Mouse (Mus musculus): ENCODE results near the gene Klk1b3. TPM values are rescaled to one million over a fixed set of nuclear protein-coding genes. Genes with fewer than 3 reads are reported as not detected.
"Not testable (repeated sequence)": the region's sequence is repeated elsewhere in the genome, so short reads cannot be mapped to it uniquely, and the experiment has no call there.

Klk1b3 gene
- polyA plus RNA-seq, 1 experiment from 2014 or later: not detected

DNA sequence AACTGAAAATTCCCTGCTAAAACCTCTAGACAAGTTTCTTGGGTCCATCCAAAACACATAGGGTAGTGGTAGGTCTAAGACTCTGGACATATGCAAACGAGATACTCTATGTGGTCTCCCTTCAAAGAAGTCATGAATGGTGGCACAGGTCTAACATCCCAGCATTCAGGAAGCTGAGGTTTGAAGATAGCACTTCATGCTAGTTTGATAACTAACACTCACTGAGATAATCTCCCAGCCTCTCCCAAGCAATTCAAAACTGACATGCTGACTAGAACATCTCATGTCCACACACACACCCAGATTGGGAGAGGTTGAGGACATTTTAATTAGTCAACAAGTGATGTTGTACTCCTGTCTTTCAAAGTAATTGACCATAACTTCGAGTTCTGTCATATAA lies 41.9 kb downstream of the Klk1b3 start:
- H3K9ac ChIP-seq: no peak overlapping the region
- 59% methylated on average over 2 of the region's 2 CpGs for WGBS
- no peak overlapping the region for H3K27ac ChIP-seq
- H3K4me3 ChIP-seq (replicated peaks): no peak overlapping the region
- H3K9me3 ChIP-seq (replicated peaks): no peaks in the 10 kb centered on the region
- H3K27me3 ChIP-seq: no peaks in the 10 kb centered on the region
- H3K4me1 ChIP-seq: no peaks in the 10 kb centered on the region
- no peak overlapping the region for H3K4me2 ChIP-seq
- ATAC-seq (replicated peaks; ENCODE audit: low FRiP score): no peak
- H3K36me3 ChIP-seq: no peaks in the 10 kb centered on the region

DNA sequence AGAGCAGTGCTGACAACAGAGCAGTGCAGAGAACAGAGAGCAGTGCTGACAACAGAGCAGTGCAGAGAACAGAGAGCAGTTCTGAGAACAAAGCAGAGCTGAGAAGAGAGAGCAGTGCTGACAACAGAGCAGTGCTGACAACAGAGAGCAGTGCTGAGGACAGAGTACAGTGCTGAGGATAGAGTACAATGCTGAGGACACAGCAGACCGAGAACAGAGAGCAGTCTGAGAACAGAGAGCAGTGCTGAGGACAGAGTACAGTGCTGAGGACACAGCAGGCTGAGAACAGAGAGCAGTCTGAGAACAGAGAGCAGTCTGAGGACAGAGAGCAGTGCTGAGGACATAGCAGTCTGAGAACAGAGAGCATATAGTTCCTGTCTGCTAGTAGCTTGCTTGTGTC lies 42.7 kb downstream of the Klk1b3 start:
- Histone ChIP-seq H3K27ac (no peak overlapping the region), H3K9ac (no peak overlapping the region), H3K36me3 (no peaks in the 10 kb centered on the region), H3K27me3 (no peaks in the 10 kb centered on the region), H3K4me3 (replicated peaks) (no peak overlapping the region), H3K4me1 (peaks cover 6% of the 10 kb centered on the region), H3K4me2 (no peak overlapping the region), H3K9me3 (replicated peaks) (no peaks in the 10 kb centered on the region)
- ATAC-seq (replicated peaks; ENCODE audit: low FRiP score): no peak
- WGBS: 48% methylated on average over 1 of the region's 1 CpGs

DNA sequence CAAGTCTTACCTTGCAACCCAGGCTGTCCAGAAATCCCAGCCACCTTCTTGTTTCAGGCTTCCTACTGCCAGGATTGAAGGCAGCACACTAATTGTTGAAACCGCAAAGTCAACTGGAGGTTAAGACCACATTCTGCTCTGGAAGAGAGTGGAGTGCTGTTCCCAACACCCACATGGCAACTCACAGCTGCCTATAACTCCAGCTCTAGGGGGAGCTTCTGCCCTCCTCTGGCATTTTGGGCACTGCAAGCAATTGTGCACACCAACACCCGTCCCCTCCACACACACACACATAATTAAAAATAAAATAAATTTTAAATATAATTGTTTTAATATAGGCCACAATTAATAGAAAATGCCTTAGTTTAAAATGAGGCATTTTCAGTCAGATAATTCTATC lies 43.2 kb downstream of the Klk1b3 start:
- WGBS: 70% methylated on average over 2 of the region's 2 CpGs

DNA sequence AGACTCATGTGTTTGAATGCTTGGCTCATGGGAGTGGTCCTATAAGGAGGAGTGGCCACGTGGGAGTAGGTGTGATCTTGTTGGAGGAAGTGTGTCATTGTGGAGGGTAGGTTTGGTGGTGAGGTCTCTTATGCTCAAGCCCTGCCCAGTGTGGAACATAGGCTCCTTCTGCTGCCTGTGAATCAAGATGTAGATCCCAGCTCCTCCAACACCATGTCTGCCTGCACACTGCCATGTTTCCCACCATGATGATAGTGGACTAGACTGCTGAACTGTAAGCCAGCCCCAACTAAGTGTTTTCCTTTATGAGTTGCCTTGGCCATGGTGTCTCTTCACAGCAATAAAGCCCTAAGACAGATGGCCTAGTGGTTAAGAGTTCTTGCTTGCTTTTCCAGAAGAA lies 46.1 kb downstream of the Klk1b3 start:
- Histone ChIP-seq H3K36me3 (peaks cover 13% of the 10 kb centered on the region), H3K9ac (no peak overlapping the region), H3K4me3 (replicated peaks) (no peak overlapping the region), H3K4me1 (peaks cover 22% of the 10 kb centered on the region), H3K27ac (no peak overlapping the region), H3K27me3 (no peaks in the 10 kb centered on the region), H3K9me3 (replicated peaks) (no peaks in the 10 kb centered on the region), H3K4me2 (no peak overlapping the region)
- ATAC-seq (replicated peaks; ENCODE audit: low FRiP score): no peak
- WGBS: 66% methylated on average over 1 of the region's 1 CpGs

More for the DNA sequence above, 43.2 kb downstream of the Klk1b3 start:
- no peak for ATAC-seq (replicated peaks; ENCODE audit: low FRiP score)
- Histone ChIP-seq H3K4me2 (no peak overlapping the region), H3K27me3 (no peaks in the 10 kb centered on the region), H3K9ac (no peak overlapping the region), H3K4me1 (peaks cover 6% of the 10 kb centered on the region), H3K4me3 (replicated peaks) (no peak overlapping the region), H3K36me3 (no peaks in the 10 kb centered on the region), H3K27ac (no peak overlapping the region), H3K9me3 (replicated peaks) (no peaks in the 10 kb centered on the region)

DNA sequence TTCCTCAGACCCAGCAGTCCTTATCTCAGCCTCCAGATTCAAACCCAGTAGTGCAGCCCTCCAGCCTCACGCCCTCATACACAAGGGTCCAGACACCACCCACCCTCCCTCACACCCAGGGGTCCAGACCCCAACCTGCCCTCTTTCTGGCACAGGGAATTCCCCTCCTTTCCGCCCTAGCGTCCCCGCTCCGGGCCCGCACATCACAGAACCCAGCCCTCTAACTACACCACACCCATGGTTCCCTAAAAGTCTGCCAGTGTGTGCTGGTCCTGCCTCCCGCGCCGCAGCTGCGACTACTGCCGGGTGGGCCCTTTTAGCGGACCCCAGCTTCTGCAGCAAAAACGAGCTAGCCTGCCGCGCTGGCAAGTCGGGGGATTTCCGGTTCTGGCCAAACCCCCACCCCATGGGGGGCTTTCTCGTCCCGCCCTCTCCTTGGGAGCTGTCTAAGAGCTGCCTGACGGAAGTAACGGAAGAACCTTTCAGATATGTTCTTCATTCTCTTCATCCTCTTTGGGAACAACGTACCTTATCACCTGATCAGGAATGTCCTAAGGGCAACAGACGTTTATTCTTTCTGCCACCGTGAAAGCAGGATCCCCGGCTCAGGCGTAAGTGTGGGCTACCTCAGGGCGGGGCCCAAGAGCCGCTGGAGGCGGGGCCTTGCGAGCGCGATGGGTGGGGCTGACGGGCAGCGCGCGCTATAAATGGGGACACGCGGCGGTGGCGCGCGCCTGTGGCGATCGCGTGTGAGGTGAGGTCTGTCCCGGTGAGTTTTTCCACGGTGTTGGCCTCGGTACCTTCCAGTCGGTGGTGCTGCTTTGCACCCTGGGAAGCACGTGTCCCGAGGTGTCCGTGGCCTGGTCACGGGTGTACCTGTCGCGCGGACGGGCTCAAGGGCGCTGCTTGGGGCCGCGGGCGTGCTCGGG lies 48.3 kb downstream of the Klk1b3 start, which contains the start of the genes 1700028J19Rik and 2410002F23Rik:
1700028J19Rik (minus strand) TSS at position 641 of the 929 bp plus-strand sequence.
2410002F23Rik (plus strand) TSS at position 668 of the 929 bp plus-strand sequence.
- no peaks in the 10 kb centered on the region for H3K9me3 ChIP-seq (replicated peaks)
- peak within 1 kb of the TSS; percentile 63 for H3K4me2 ChIP-seq
- peak within 1 kb of the TSS; percentile 77 for H3K4me3 ChIP-seq (replicated peaks)
- H3K27ac ChIP-seq: peak within 1 kb of the TSS; percentile 95
- peak within 1 kb of the TSS; percentile 87 for H3K9ac ChIP-seq
- H3K4me1 ChIP-seq: peaks cover 38% of the 10 kb centered on the region
- no peaks in the 10 kb centered on the region for H3K27me3 ChIP-seq
- WGBS: under 1% methylated on average over 62 of the region's 62 CpGs
- peak; percentile 86 for ATAC-seq (replicated peaks; ENCODE audit: low FRiP score)
- peaks cover 35% of the 10 kb centered on the region for H3K36me3 ChIP-seq

DNA sequence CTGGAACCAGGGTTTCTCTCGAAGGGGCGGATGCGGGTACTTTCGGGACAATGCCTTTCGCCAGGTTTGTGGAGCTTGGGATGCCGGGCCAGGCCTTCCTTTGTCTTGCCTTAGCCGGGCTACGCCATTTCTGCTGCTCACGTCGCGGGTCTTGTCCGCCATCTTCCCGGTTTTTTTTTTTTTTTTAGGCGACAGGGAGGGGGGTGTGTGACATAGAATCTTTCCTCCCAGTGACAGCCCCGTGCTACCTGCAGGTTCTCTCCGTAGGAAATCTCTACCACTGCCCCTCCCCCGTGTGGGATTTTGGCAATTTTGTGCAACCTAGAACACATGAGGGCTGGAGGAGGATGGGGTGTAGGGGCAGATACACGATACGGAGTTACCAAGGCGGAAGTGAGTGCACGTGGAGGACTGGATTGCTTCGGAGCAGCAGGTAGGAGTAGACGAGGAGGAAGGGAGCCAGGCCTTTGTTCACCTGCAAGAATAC lies 49.0 kb downstream of the Klk1b3 start:
- WGBS: 0% methylated on average over 23 of the region's 23 CpGs
- H3K27me3 ChIP-seq: no peaks in the 10 kb centered on the region
- peak; percentile 7; the same call in 1 of the 2 replicates for ATAC-seq (replicated peaks; ENCODE audit: low FRiP score)
- peak overlapping the region; percentile 77 for H3K4me3 ChIP-seq (replicated peaks)
- H3K4me1 ChIP-seq: peaks cover 38% of the 10 kb centered on the region
- H3K9ac ChIP-seq: peak overlapping the region; percentile 87
- H3K9me3 ChIP-seq (replicated peaks): no peaks in the 10 kb centered on the region
- peak overlapping the region; percentile 63 for H3K4me2 ChIP-seq
- H3K27ac ChIP-seq: peak overlapping the region; percentile 95
- H3K36me3 ChIP-seq: peaks cover 40% of the 10 kb centered on the region

DNA sequence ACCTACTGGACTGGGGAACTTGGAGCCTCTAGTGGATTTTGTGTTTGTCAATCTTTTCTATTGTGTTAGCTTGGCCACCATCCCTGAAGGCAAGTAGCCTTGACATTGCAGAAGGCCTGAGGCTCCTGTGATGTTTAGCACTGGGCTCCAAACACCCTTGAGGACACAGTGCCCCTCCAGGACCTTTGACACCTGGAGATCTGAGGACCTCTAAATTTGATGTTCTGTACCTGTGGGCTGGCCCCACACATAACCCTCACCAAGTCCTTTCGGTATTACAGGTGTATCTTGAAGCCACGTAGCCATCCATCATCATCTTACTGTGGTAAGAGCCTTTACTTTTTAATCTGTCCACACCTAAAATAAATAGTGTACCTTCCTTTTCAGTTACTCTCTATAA lies 50.0 kb downstream of the Klk1b3 start:
- Histone ChIP-seq H3K9me3 (replicated peaks) (no peaks in the 10 kb centered on the region), H3K9ac (peak overlapping the region; percentile 87; the same call in 1 of the 2 replicates), H3K36me3 (peaks cover 50% of the 10 kb centered on the region), H3K27me3 (no peaks in the 10 kb centered on the region), H3K4me3 (replicated peaks) (peak overlapping the region; percentile 77), H3K27ac (no peak overlapping the region), H3K4me2 (peak overlapping the region; percentile 63), H3K4me1 (peaks cover 40% of the 10 kb centered on the region)
- ATAC-seq (replicated peaks; ENCODE audit: low FRiP score): no peak
- WGBS: 90% methylated on average over 2 of the region's 2 CpGs

DNA sequence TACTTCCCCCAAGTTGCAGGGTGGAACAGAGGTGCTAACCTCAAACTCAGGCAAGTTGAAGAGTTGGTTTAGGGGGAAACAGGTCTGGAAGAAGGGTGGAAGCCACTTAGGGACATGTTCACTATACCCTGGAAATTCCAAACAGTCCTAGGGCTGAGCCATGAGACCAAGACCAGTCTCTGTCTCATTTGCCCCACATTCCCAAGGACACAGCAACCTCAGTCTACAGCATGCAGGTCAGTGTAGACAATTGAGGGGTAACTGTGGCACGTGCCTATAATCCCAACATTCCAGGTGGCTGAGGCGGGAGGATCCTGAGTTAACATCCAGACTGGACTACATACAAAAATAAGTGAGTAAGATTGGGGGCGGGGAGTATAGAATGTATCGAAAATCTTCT lies 51.3 kb downstream of the Klk1b3 start:
- Histone ChIP-seq H3K4me1 (peaks cover 42% of the 10 kb centered on the region), H3K4me3 (replicated peaks) (no peak overlapping the region), H3K27me3 (no peaks in the 10 kb centered on the region), H3K9ac (no peak overlapping the region), H3K36me3 (peaks cover 62% of the 10 kb centered on the region), H3K27ac (no peak overlapping the region), H3K4me2 (no peak overlapping the region), H3K9me3 (replicated peaks) (no peaks in the 10 kb centered on the region)
- WGBS: 98% methylated on average over 4 of the region's 4 CpGs
- ATAC-seq (replicated peaks; ENCODE audit: low FRiP score): no peak

DNA sequence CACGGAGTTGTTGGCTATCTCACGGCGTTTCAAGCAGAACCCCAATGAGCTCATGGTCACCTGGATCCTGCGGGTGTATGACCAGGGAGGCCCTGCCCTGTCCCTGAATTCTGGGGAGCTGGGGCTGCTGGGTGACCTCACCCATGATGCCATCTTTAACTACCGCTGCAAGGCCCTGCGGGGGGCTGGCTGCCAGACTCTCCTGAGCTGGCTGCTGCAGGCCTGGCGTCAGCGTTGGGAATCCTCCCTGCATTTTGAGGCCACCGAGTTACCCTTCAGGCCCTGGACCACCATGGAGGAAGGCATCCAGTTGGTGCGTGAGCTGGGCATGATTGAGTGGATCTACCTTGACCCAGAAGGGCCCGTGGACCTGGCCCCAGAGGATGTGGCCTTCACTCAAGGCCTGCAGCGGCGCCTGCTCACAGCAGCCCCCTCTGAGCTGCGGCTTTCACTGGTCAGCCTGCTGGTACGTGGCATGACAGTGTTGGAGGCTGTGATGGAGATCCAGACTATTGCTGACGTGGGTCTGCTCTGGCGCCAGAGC lies 52.8 kb downstream of the Klk1b3 start:
- Histone ChIP-seq H3K4me1 (peaks cover 36% of the 10 kb centered on the region), H3K9ac (0 out of 2 replicates have a peak overlapping the region, but pooled peaks have one; percentile 4), H3K36me3 (peaks cover 62% of the 10 kb centered on the region)
- not testable (repeated sequence) for H3K27ac ChIP-seq; ATAC-seq (replicated peaks; ENCODE audit: low FRiP score); H3K27me3 ChIP-seq; H3K9me3 ChIP-seq (replicated peaks); H3K4me2 ChIP-seq; H3K4me3 ChIP-seq (replicated peaks)
- 92% methylated on average over 17 of the region's 17 CpGs for WGBS

Other genes with a start within 250 kb of the Klk1b3 start
- gene Klk1b8, start 247.5 kb upstream of the Klk1b3 start, polyA plus RNA-seq (2015; fragmentation: Nextera tagmentation; extraction: Ambion mirVana): 0.19 TPM in 1 of 2 replicates, not detected in the other
- gene Klk1b1, start 231.4 kb upstream of the Klk1b3 start, polyA plus RNA-seq (2015; fragmentation: Nextera tagmentation; extraction: Ambion mirVana): not detected in 2 replicates
- not detected in 2 replicates for gene Klk1b9, start 222.1 kb upstream of the Klk1b3 start, polyA plus RNA-seq (2015; fragmentation: Nextera tagmentation; extraction: Ambion mirVana)
- not detected in 2 replicates for gene Klk1b11, start 202.3 kb upstream of the Klk1b3 start, polyA plus RNA-seq (2015; fragmentation: Nextera tagmentation; extraction: Ambion mirVana)
- 0.10 and 0.42 TPM in 2 replicates for gene Klk1b26, start 186.0 kb upstream of the Klk1b3 start, polyA plus RNA-seq (2015; fragmentation: Nextera tagmentation; extraction: Ambion mirVana)
- 0.19 TPM in 1 of 2 replicates, not detected in the other for gene Klk1b27, start 145.9 kb upstream of the Klk1b3 start, polyA plus RNA-seq (2015; fragmentation: Nextera tagmentation; extraction: Ambion mirVana)
- gene Klk1b21, start 95.9 kb upstream of the Klk1b3 start, polyA plus RNA-seq (2015; fragmentation: Nextera tagmentation; extraction: Ambion mirVana): not detected in 2 replicates
- not detected in 2 replicates for gene Klk1b22, start 85.5 kb upstream of the Klk1b3 start, polyA plus RNA-seq (2015; fragmentation: Nextera tagmentation; extraction: Ambion mirVana)
- gene Klk1b16, start 61.4 kb upstream of the Klk1b3 start, polyA plus RNA-seq (2015; fragmentation: Nextera tagmentation; extraction: Ambion mirVana): not detected in 2 replicates
- gene Klk1b24, start 10.0 kb upstream of the Klk1b3 start, polyA plus RNA-seq (2015; fragmentation: Nextera tagmentation; extraction: Ambion mirVana): not detected in 2 replicates
- not detected in 2 replicates for gene Klk1b4, start 9.2 kb downstream of the Klk1b3 start, polyA plus RNA-seq (2015; fragmentation: Nextera tagmentation; extraction: Ambion mirVana)
- not detected in 2 replicates for gene Klk1b5, start 17.8 kb downstream of the Klk1b3 start, polyA plus RNA-seq (2015; fragmentation: Nextera tagmentation; extraction: Ambion mirVana)
- 4.1 and 6.6 TPM in 2 replicates for gene Klk1, start 27.2 kb downstream of the Klk1b3 start, polyA plus RNA-seq (2015; fragmentation: Nextera tagmentation; extraction: Ambion mirVana)
- not detected in 2 replicates for gene Gm36864, start 38.0 kb downstream of the Klk1b3 start, polyA plus RNA-seq (2015; fragmentation: Nextera tagmentation; extraction: Ambion mirVana)
- gene 1700028J19Rik, start 48.5 kb downstream of the Klk1b3 start, polyA plus RNA-seq (2015; fragmentation: Nextera tagmentation; extraction: Ambion mirVana): 1.1 and 1.7 TPM in 2 replicates
- gene 2410002F23Rik, start 48.5 kb downstream of the Klk1b3 start, polyA plus RNA-seq (2015; fragmentation: Nextera tagmentation; extraction: Ambion mirVana): 159 and 163 TPM in 2 replicates
- gene Acp4, start 59.2 kb downstream of the Klk1b3 start, polyA plus RNA-seq (2015; fragmentation: Nextera tagmentation; extraction: Ambion mirVana): 0.13 and 0.21 TPM in 2 replicates
- gene Gm15517, start 63.3 kb downstream of the Klk1b3 start, polyA plus RNA-seq (2015; fragmentation: Nextera tagmentation; extraction: Ambion mirVana): not detected in 2 replicates
- gene Clec11a, start 108.7 kb downstream of the Klk1b3 start, polyA plus RNA-seq (2015; fragmentation: Nextera tagmentation; extraction: Ambion mirVana): 6.0 and 7.0 TPM in 2 replicates
- gene Shank1, start 112.1 kb downstream of the Klk1b3 start, polyA plus RNA-seq (2015; fragmentation: Nextera tagmentation; extraction: Ambion mirVana): 1.6 and 2.5 TPM in 2 replicates
- gene Syt3, start 185.9 kb downstream of the Klk1b3 start, polyA plus RNA-seq (2015; fragmentation: Nextera tagmentation; extraction: Ambion mirVana): 2.4 and 2.5 TPM in 2 replicates
- gene 1700008O03Rik, start 187.6 kb downstream of the Klk1b3 start, polyA plus RNA-seq (2015; fragmentation: Nextera tagmentation; extraction: Ambion mirVana): 1.1 TPM in 2 replicates
- 0.36 and 0.44 TPM in 2 replicates for gene Lrrc4b, start 230.8 kb downstream of the Klk1b3 start, polyA plus RNA-seq (2015; fragmentation: Nextera tagmentation; extraction: Ambion mirVana)